Mouse (Mus musculus) intestine, embryonic 16.5 days (tissue): ENCODE measurements around the gene Nos2. TPM values are rescaled to one million over a fixed set of nuclear protein-coding genes. Genes with fewer than 3 reads are reported as not detected.

ENCODE experiments used
- ATAC-seq: fragments of 200-750 bp; cut with Nextera tagmentation; 2 replicates; pipeline ENCODE4 v1.8.0; 2017; ENCODE audit warnings: moderate TSS enrichment, moderate library complexity
- H3K27ac ChIP-seq: fragments of 300-500 bp; sonication (generic); 2 replicates; pipeline ENCODE4 v1.5.1; 2014; ENCODE audit warnings: mild to moderate bottlenecking, low read length
- H3K27me3 ChIP-seq: fragments of 300-500 bp; sonication (generic); replicated peaks from 2 replicates; pipeline ENCODE4 v1.6.1; 2014; ENCODE audit warnings: low read length, control low read depth, mixed read lengths; ENCODE audit not compliant: control insufficient read depth, insufficient read depth
- H3K36me3 ChIP-seq: fragments of 300-500 bp; sonication (generic); 2 replicates; pipeline ENCODE4 v1.6.1; 2014; ENCODE audit warnings: low read length, control low read depth; ENCODE audit not compliant: control insufficient read depth, insufficient read depth
- H3K4me1 ChIP-seq: fragments of 300-500 bp; sonication (generic); 2 replicates; pipeline ENCODE4 v1.6.1; 2014; ENCODE audit warnings: low read length, control low read depth, mixed read lengths; ENCODE audit not compliant: control insufficient read depth, insufficient read depth
- H3K4me2 ChIP-seq: fragments of 300-500 bp; sonication (generic); 2 replicates; pipeline ENCODE4 v1.6.1; 2014; ENCODE audit warnings: low read depth, low read length, control low read depth
- H3K4me3 ChIP-seq: fragments of 300-500 bp; sonication (generic); 2 replicates; pipeline ENCODE4 v1.5.1; 2014; ENCODE audit warnings: mild to moderate bottlenecking, low read length
- H3K9ac ChIP-seq: fragments of 300-500 bp; sonication (generic); 2 replicates; pipeline ENCODE4 v1.6.1; 2014; ENCODE audit warnings: low read depth, low read length
- H3K9me3 ChIP-seq: fragments of 300-500 bp; sonication (generic); 2 replicates; pipeline ENCODE4 v1.6.1; 2016; ENCODE audit warnings: low read length, control low read depth; ENCODE audit not compliant: control insufficient read depth
- WGBS: fragments of 180-500 bp; shearing (Covaris S2); extraction: QIAGEN DNeasy Blood & Tissue Kit; methylation state at CpG from one replicate; pipeline ENCODE4 v1.1.7; 2014; 5-methylcytosine and 5-hydroxymethylcytosine counted together
- polyA plus RNA-seq: library from polyadenylated mRNA; unstranded; fragments of >200 nt; fragmentation: Nextera tagmentation; extraction: Ambion mirVana; gene quantifications from 2 replicates; pipeline ENCODE4 v1.2.1, GENCODE M21; 2015

The Nos2 gene
- polyA plus RNA-seq, 1 experiment from 2014 or later, result 1.1 TPM

DNA sequence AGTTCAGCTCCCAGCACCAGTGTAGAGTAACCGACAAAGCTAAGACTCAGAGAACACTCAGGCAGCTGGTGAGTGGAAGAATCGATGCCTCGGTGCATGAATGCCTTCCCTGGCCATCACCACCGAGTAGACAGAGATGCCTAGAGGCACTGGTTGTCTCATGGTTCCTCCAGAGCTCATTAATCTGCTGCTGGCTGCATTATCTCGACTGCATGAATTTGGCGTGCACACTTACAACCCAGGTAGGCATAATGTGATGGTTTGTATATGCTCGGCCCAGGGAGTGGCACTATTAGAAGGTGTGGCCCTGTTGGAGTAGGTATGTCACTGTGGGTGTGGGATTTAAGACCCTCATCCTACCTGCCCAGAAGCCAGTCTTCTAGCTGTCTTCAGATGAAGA is 88.3 kb downstream of the Nos2 start:
- Histone ChIP-seq H3K27ac (no peak overlapping the region), H3K4me3 (no peak overlapping the region), H3K9me3 (no peaks in the 10 kb centered on the region), H3K9ac (no peak overlapping the region), H3K36me3 (peaks cover 3% of the 10 kb centered on the region; the same call in 1 of the 2 replicates), H3K4me1 (peaks cover 16% of the 10 kb centered on the region), H3K4me2 (no peak overlapping the region), H3K27me3 (no peaks in the 10 kb centered on the region)
- WGBS, result 77% methylated on average over 7 of the region's 7 CpGs
- ATAC-seq, result no peak

Other genes starting within 250 kb of the Nos2 start
- 8.4 and 8.8 TPM in 2 replicates for gene Nlk, start 223.4 kb upstream of the Nos2 start, polyA plus RNA-seq
- 35.9 and 38.5 TPM in 2 replicates for gene Ccnq, start 169.1 kb upstream of the Nos2 start, polyA plus RNA-seq
- 20.7 and 21.9 TPM in 2 replicates for gene Lyrm9, start 94.2 kb upstream of the Nos2 start, polyA plus RNA-seq
- gene Lgals9, start 64.2 kb downstream of the Nos2 start, polyA plus RNA-seq, result 96.1 and 111 TPM in 2 replicates
- gene Ksr1, start 225.6 kb downstream of the Nos2 start, polyA plus RNA-seq, result 4.1 and 4.6 TPM in 2 replicates